Mouse (Mus musculus): ENCODE measurements at regions not wholly inside any gene's neighbourhood (a gene's known extent, or its start where the extent isn't known, plus 50 kb on each side); places are given as distances from the start of the nearest gene placed in this dataset.

DNA sequence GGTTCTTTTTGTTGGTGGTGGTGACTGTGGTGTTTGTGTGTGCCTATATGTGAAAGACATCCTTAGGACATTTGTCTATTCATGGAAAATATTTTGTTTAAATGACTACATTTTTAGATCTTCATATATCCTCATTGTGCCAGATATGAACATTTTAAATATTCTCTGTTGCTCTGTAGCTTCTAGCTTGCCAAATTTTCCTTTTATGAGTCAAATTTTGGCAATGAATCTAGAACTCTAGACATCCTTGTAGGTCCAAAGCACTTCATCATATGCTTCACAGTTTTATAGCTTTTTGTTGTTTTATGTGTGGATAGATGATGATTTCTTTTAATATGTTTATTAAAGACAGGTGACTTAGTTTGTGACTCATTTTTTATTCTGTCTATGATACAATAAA, 229.4 kb upstream of the Ano5 start:
- DNase-seq (ENCODE audit: inconsistent age in 2 of 2, low spot score in 1 of 2): no peak

DNA sequence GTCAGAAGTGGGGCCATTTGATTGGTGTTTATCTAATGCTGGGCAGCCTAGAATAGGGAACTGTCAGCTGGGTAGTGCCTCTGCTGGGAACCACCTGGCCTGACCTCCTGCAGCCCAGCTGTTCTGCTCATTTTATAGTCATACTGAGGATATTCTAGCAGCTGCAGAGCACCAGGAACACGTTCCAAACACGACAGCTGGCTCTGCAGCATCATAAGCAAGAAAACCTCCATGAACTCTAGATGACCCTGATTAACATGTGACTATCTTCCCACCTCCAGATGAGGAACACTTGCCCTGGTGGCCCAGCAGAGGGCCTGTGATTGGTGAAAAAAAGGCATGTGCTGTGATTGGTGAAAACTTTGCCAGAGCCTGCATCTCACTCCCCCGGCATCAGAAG, 210.6 kb upstream of the Ano5 start:
- DNase-seq (ENCODE audit: inconsistent age in 2 of 2, low spot score in 1 of 2): no peak

DNA sequence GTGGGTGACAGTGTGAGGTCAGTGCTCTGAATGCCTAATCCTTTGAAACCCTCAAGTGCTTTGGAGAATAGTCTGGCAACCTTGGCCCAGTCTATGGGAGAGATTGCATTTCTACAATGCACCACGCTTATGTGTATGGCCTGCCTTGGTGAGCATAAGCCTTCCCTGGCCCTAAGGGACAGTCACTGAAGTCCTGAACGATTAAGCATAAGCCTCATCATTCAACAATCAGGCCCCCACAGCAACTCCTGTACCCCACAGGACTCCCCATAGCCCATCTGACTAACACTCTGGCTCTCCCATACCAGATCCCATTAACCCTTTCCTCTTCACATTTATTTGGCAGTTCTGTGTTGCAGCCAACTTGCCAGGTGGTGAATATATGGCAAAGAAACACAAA, 203.1 kb upstream of the Ano5 start:
- no peak for DNase-seq (ENCODE audit: inconsistent age in 2 of 2, low spot score in 1 of 2)

DNA sequence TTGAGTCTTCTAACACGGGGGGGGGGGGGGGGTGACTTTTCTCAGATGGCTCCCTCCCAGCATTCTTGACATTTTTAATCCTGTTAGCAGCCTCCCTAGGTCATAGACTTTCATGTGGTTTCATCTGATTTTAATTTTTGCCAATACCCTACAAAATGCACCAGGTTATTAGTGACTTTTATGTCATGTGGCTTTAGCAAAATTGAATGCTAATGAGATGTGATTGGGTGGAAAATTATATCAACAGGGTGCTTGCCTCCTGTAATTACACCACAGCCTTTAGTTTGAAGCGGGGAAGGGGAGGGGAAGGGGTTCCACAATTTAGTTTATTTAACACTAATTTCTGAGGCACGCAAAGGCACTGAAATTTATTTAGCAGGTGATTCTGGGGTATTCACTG, 200.6 kb upstream of the Ano5 start:
- no peak for DNase-seq (ENCODE audit: inconsistent age in 2 of 2, low spot score in 1 of 2)

DNA sequence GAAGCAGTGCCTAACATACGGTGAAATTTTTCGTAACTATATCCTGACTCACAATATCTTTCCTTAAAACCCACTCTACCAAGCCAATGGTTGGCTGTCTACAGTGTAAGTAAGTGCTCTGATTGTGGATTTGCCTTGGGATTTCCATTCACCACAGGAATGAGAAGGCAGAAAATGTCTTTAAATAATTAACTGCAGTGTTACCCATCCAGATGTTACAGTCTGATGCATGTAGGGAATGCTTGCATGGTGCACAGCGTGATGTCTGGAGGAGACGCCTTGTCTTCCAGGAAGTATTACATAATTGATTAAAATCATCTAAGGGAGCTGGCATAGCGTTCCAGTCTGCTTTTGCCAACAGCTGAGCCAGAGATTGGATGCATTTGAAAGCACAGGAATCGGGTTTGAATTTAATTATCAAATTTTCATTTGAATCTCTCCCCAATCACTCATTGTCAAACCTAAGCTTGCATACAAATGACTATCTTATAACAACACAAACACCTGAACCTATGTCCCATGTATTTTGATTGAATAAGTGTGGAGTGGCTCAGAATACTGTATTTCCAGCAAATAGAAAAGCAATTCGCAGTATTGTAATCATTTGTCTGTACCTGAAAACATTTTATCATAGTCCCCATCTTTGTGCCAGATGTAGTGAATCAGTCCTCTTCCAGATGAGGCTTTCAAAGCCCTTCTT, 170.8 kb upstream of the Ano5 start:
- no peak for DNase-seq (ENCODE audit: inconsistent age in 2 of 2, low spot score in 1 of 2)

DNA sequence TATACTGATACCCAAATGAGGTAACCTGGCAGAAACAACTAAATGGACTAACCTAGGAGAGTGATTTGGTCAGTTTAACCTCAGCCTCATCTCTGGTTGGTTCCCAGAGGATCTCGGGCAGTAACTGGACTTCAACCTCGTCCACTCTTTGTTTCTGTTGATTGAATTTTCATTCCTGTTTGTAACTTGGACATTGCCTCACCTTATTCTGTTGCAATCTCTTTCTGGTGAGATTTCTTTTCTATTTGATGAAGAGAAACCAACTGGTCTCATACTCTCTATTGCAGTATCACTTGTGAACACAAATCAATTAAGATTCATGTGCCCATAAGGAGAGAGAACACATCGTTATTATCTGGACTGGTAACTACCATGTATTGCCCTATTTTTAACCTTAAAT, 163.3 kb upstream of the Ano5 start:
- DNase-seq (ENCODE audit: inconsistent age in 2 of 2, low spot score in 1 of 2): no peak

DNA sequence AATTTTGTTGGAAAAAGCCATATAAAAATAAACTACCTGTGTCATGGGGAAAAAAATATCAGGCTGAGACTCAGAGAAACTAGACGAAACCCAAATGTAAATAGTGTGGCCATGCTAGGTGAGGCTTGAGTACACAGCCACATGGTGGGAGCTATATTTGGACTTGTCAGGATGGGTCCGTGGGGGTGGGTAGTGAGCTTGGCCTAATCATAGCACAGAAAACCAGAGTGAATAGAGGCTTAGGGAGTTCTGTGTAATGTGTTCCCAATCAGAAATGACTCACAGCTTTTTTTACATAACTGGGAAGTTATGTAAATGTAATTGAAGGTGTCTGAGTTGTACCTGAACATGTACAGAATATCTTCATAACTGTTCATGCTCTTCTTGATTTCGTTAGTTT, 150.7 kb upstream of the Ano5 start:
- no peak for DNase-seq (ENCODE audit: inconsistent age in 2 of 2, low spot score in 1 of 2)

DNA sequence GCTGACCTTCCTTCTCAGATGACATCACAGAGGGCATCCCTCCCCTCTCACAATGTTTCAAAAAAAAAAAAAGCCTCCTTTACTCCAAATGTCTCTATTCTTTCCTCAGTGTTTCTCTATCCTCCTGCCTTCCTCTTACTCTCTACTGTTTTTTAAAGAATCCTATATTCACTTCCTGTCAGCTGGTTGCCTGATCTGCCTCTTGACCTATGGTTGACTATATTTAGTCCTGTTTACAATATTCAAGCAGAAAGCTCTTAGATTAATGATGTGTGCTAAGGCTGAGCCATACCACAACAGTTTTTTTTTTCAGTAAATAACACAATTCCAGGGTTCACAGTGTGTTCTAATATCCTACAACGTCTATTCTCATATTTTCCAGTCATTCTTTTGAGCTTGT, 133.2 kb upstream of the Ano5 start:
- DNase-seq (ENCODE audit: inconsistent age in 2 of 2, low spot score in 1 of 2): no peak

Data from adrenal gland, adult (tissue).